Mouse (Mus musculus) thymus, adult 2 months (tissue): Measurements from ENCODE around the gene Tada2b. TPM values are rescaled to one million over a fixed set of nuclear protein-coding genes. Genes with fewer than 3 reads are reported as not detected.

Experiments used
- DNase-seq: peaks from one replicate; pipeline ENCODE4 v3.0.0; 2021
- H3K27ac ChIP-seq: fragments of 200-500 bp; 2 replicates; pipeline ENCODE4 v1.5.1; 2012; ENCODE audit warnings: low read length, control low read depth; ENCODE audit not compliant: control insufficient read depth, insufficient read depth
- H3K27me3 ChIP-seq: fragments of 200-500 bp; 2 replicates; pipeline ENCODE4 v1.6.1; 2012; ENCODE audit warnings: mild to moderate bottlenecking, low read length, moderate library complexity, mixed read lengths; ENCODE audit not compliant: control insufficient read depth, insufficient read depth
- H3K36me3 ChIP-seq: fragments of 200-500 bp; 2 replicates; pipeline ENCODE4 v1.6.1; 2012; ENCODE audit warnings: mild to moderate bottlenecking, low read length, moderate library complexity; ENCODE audit not compliant: control insufficient read depth, insufficient read depth
- H3K4me1 ChIP-seq: fragments of 200-500 bp; replicated peaks from 2 replicates; pipeline ENCODE4 v1.6.1; 2012; ENCODE audit warnings: low read length; ENCODE audit not compliant: control insufficient read depth, insufficient read depth
- H3K4me3 ChIP-seq: fragments of 200-500 bp; 2 replicates; pipeline ENCODE4 v1.5.1; 2012; ENCODE audit warnings: mild to moderate bottlenecking, low read length, control low read depth, moderate library complexity; ENCODE audit not compliant: control insufficient read depth, insufficient read depth
- CTCF ChIP-seq: fragments of 200-500 bp; IDR thresholded peaks from 2 replicates; pipeline ENCODE4 v1.5.1; 2012; ENCODE audit warnings: mild to moderate bottlenecking, control low read depth, low read length, moderate library complexity, borderline replicate concordance; ENCODE audit not compliant: control insufficient read depth, poor library complexity, insufficient read depth; ENCODE audit errors: extremely low read depth
- POLR2A ChIP-seq: fragments of 200-500 bp; IDR thresholded peaks from 2 replicates; pipeline ENCODE4 v1.6.1; 2012; ENCODE audit warnings: mild to moderate bottlenecking, low read length, control low read depth, moderate library complexity; ENCODE audit not compliant: control insufficient read depth, poor library complexity, insufficient read depth; ENCODE audit errors: extremely low read depth
- WGBS: fragments of 180-500 bp; shearing (Covaris S2); methylation state at CpG from one replicate; pipeline ENCODE4 v1.1.7; 2018; 5-methylcytosine and 5-hydroxymethylcytosine counted together
- polyA plus RNA-seq: library from polyadenylated mRNA; depleted of rRNA; stranded (reverse); fragments of >200 nt; gene quantifications from 2 replicates; pipeline ENCODE4 v1.2.3, GENCODE M21; 2012; rRNA removed

Gene Tada2b
- 15.8 and 16.7 TPM in 2 replicates for polyA plus RNA-seq

DNA sequence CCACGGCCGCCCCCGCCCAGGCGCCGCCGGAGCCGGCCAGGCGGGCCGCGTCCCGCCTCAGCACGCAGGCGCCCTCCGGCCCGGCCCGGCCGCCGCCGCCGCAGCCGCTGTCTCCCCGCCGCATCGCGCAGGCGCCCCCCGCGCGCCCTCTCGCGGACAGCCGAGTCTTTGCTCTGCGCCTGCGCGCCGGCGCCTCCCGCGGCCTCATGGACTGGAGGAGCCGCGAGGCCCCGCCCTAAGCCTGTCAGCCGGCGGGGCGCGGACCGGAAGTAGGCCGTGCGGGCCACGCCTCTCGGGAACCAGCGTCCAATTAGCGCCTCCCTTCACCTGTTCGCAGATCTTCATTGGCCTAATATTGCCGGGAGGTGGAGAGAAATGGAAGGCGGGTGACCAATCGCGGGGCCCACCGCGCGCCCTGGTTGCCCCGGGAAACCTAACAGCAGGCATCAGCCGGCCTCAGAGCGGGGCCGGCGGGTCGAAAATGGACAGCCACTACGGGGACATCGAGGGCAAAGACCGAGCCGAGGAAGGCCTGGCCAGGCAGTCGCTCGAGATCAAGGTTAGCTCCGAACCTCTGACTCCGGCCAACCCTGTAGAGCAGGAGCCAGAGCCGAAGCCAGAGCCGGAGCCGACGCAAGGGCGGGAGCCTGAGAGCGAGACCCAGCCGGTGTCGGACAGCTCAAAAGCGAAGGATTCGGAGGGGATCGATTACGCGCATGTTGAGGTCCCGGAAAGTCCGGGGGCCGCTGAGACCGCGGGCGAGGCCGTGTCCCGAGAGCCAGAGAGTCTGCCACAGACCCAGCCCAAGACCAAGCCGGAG, at the start of gene Tada2b, which contains the start of gene Ccdc96:
TSS of gene Tada2b (minus strand) at position 115 of the 820 bp plus-strand sequence.
TSS of gene Ccdc96 (plus strand) at position 418 of the 820 bp plus-strand sequence.
- peak; percentile 96 for DNase-seq
- TF ChIP-seq CTCF: peak; percentile 74; the same call in 1 of the 2 replicates
- peak; percentile 60; the same call in 1 of the 2 replicates for TF ChIP-seq POLR2A
- 7% methylated on average over 97 of the region's 97 CpGs for WGBS
- peak within 1 kb of the TSS; percentile 80 for H3K4me3 ChIP-seq
- H3K36me3 ChIP-seq: no peaks in the 10 kb centered on the region
- H3K27ac ChIP-seq: no peak within 1 kb of the TSS
- H3K27me3 ChIP-seq: peaks cover 5% of the 10 kb centered on the region; the same call in 1 of the 2 replicates
- peaks cover 29% of the 10 kb centered on the region for H3K4me1 ChIP-seq

DNA sequence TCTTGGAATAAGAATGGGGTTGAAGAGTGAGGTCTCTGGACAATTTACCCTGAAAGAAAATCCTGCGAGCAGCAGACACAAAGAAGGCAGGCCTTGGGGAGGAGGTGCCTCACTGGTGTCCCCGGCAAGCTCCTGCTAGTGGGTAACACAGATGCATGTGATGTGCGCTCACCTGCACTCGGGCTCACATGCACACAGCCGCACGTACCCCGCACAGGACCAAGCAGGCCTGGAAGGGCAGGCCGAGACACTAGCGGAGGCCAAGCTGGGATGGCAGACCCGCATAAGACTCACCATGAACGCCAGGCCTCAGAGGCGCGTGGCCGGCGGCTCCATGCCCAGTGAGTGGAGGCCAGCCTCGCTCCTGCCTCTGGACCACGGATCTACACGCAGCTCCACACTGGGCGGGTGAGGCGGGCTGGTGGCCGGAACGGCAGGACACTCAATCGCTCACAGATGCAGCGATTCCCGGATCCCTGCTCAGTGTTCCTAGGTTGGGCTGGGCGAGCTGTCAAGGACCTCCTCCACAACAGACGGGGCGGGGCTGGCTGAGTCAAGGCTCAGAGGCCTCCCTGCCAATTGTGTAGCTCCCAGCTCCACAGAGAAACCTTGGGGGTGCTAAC, 46.2 kb upstream of the Tada2b start:
- DNase-seq: peak; percentile 81
- H3K27me3 ChIP-seq: no peaks in the 10 kb centered on the region
- H3K4me1 ChIP-seq: peaks cover 13% of the 10 kb centered on the region
- TF ChIP-seq POLR2A (no peak), CTCF (0 out of 2 replicates have a peak, but pooled peaks have one; percentile 58)
- no peak overlapping the region for H3K27ac ChIP-seq
- peak overlapping the region; percentile 64 for H3K4me3 ChIP-seq
- H3K36me3 ChIP-seq: no peaks in the 10 kb centered on the region
- 4% methylated on average over 28 of the region's 28 CpGs for WGBS

DNA sequence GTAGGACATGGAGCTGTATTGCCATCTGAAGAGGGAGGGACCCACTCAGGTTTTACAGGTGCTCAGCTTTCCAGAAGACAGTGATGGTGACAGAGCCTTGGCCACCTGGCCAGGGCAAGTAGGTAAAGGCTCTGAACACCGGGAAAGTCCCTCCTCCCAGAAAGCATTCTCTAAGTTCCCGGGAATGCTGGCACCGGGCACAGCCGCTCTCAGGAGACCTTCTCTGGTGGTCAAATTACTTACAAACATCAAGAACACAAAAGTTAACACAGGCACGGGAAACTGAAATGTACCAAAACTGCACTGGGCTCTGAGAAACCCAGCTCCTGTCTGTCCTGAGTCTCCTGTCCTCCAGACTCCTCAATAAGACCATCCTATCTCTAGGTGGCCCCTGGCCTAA, 45.6 kb upstream of the Tada2b start:
- Histone ChIP-seq H3K4me1 (peaks cover 13% of the 10 kb centered on the region), H3K27ac (no peak overlapping the region), H3K4me3 (peak overlapping the region; percentile 64), H3K36me3 (no peaks in the 10 kb centered on the region), H3K27me3 (no peaks in the 10 kb centered on the region)
- TF ChIP-seq CTCF (no peak), POLR2A (no peak)
- no peak for DNase-seq
- 33% methylated on average over 5 of the region's 5 CpGs for WGBS

DNA sequence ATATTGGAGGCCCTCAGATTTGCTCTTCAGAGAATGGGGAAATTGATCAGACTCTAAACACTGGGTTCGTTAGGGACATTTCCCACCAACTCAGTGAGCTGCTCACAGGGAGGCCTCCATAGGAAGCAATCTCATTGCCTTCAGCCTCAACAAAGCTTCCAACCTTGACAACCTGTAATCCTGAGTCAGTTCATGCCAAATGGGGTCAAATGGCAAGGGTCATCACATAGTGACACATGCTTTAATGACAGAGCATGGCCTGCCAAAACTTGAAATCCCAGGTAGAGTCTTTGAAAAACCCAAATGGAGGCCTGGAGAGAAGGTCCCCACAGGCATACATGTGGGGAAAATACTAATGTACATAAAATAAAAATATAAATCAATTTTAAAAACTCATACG, 42.8 kb upstream of the Tada2b start:
- 97% methylated on average over 2 of the region's 2 CpGs for WGBS
- H3K4me1 ChIP-seq: peaks cover 15% of the 10 kb centered on the region
- H3K36me3 ChIP-seq: no peaks in the 10 kb centered on the region
- TF ChIP-seq POLR2A (no peak), CTCF (no peak)
- no peaks in the 10 kb centered on the region for H3K27me3 ChIP-seq
- H3K27ac ChIP-seq: no peak overlapping the region
- H3K4me3 ChIP-seq: no peak overlapping the region
- no peak for DNase-seq

DNA sequence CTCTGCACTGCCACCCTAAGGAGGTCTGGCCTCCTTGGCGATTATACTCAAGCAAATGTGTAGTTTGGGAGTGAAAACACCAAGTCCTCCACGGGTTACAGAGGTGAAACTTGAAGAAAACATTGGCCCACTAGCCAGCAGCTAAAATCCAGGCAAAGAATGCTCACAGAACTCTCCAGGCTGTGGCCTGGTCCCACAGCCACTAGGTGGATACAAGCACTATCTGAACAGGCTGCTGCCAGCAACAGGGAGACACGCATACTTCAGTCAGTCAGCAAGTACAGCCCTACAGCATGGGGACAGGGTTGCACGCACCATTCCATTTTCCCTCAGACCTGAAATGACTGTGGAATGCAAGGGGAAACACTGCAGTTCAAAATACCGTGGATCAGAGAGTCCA, 42.2 kb upstream of the Tada2b start:
- H3K27ac ChIP-seq: no peak overlapping the region
- H3K27me3 ChIP-seq: no peaks in the 10 kb centered on the region
- 93% methylated on average over 5 of the region's 5 CpGs for WGBS
- TF ChIP-seq CTCF (no peak), POLR2A (no peak)
- H3K4me3 ChIP-seq: no peak overlapping the region
- H3K36me3 ChIP-seq: no peaks in the 10 kb centered on the region
- peaks cover 15% of the 10 kb centered on the region for H3K4me1 ChIP-seq
- no peak for DNase-seq

DNA sequence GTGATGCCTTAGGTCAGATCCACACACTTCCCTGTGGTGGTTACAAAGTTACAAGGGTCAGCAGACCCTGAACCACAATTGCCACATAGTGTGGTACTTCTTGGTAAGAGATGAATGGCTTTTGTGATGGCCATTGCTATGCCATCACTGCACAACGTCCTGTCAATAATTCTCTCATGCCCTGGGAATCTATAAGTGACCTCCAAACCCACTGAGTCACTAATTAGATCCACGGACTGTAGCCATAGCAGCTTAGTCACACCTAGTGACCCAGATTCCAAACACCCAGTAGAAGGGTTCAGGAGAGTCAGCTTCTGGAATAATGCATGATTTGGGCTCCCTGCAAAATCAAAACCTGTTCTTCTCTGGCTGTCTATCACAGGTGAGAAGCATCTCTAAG, 41.1 kb upstream of the Tada2b start:
- no peak for TF ChIP-seq POLR2A
- TF ChIP-seq CTCF: no peak
- no peak overlapping the region for H3K4me3 ChIP-seq
- peaks cover 15% of the 10 kb centered on the region for H3K4me1 ChIP-seq
- no peaks in the 10 kb centered on the region for H3K27me3 ChIP-seq
- 88% methylated on average over 2 of the region's 2 CpGs for WGBS
- no peak overlapping the region for H3K27ac ChIP-seq
- DNase-seq: no peak
- H3K36me3 ChIP-seq: no peaks in the 10 kb centered on the region
